Mouse (Mus musculus) frontal cortex, adult 2 months (tissue): ENCODE results near the gene Gprasp2. TPM values are rescaled to one million over a fixed set of nuclear protein-coding genes. Genes with fewer than 3 reads are reported as not detected.
"Not testable (repeated sequence)": the region's sequence is repeated elsewhere in the genome, so short reads cannot be mapped to it uniquely, and the experiment has no call there.

Experiments
- DNase-seq, 2 experiments: peaks; one replicate each; pipeline ENCODE4 v3.0.0; 2022; ENCODE audit warnings: low spot score in 1 of 2; ENCODE audit errors: extremely low spot score in 1 of 2
- polyA plus RNA-seq: library from polyadenylated mRNA; depleted of rRNA; stranded (reverse); fragments of >200 nt; gene quantifications from 2 replicates; pipeline ENCODE4 v1.2.3, GENCODE M21; 2012; rRNA removed

Gprasp2 gene
- 87.4 and 110 TPM in 2 replicates for polyA plus RNA-seq

GRCm38 (mm10) chrX:135838521-135839360, at the start of gene Gprasp2:
Gprasp2 (plus strand) TSS chrX:135839034.
- peak in 1 of 2 experiments; percentile 61 for DNase-seq

- DNase-seq: no peak
Measured at GRCm38 (mm10) chrX:135791536-135791935, 47.3 kb upstream of the Gprasp2 start.

- DNase-seq: peak in 1 of 2 experiments; percentile 23
Measured at GRCm38 (mm10) chrX:135792326-135792725, 46.5 kb upstream of the Gprasp2 start.

GRCm38 (mm10) chrX:135795591-135796304, 43.1 kb upstream of the Gprasp2 start:
- DNase-seq: peak in 1 of 2 experiments; percentile 65

GRCm38 (mm10) chrX:135796305-135797211, 42.3 kb upstream of the Gprasp2 start:
- DNase-seq: not testable (repeated sequence)

GRCm38 (mm10) chrX:135797212-135797644, 41.6 kb upstream of the Gprasp2 start, which contains the start of gene Bhlhb9:
Bhlhb9 (plus strand) TSS chrX:135797594.
- peak in 1 of 2 experiments; percentile 71 for DNase-seq

- DNase-seq: no peak
Measured at GRCm38 (mm10) chrX:135804149-135804548, 34.7 kb upstream of the Gprasp2 start.

- DNase-seq: peak in 1 of 2 experiments; percentile 82
Measured at GRCm38 (mm10) chrX:135805780-135806179, 33.1 kb upstream of the Gprasp2 start.

GRCm38 (mm10) chrX:135835896-135836295, 2.9 kb upstream of the Gprasp2 start:
- not testable (repeated sequence) for DNase-seq

- DNase-seq: peak in 1 of 2 experiments; percentile 40
Measured at GRCm38 (mm10) chrX:135837896-135838295, 938 bp upstream of the Gprasp2 start.

- peak in 1 of 2 experiments; percentile 68 for DNase-seq
Measured at GRCm38 (mm10) chrX:135839397-135840391, 860 bp downstream of the Gprasp2 start.

- DNase-seq: not testable (repeated sequence)
Measured at GRCm38 (mm10) chrX:135866806-135867205, 28.0 kb downstream of the Gprasp2 start.

GRCm38 (mm10) chrX:135876679-135877078, 37.8 kb downstream of the Gprasp2 start:
- no peak for DNase-seq

- no peak for DNase-seq
Measured at GRCm38 (mm10) chrX:135879626-135880025, 40.8 kb downstream of the Gprasp2 start.

GRCm38 (mm10) chrX:135885411-135886233, 46.8 kb downstream of the Gprasp2 start:
- DNase-seq: peak; percentile 61 to 79

GRCm38 (mm10) chrX:135886234-135886585, 47.4 kb downstream of the Gprasp2 start:
- peak in 1 of 2 experiments; percentile 32 for DNase-seq
